Mouse (Mus musculus) frontal cortex, adult 2 months (tissue): ENCODE results near the gene Gm10375. TPM values are rescaled to one million over a fixed set of nuclear protein-coding genes. Genes with fewer than 3 reads are reported as not detected.
"Not testable (repeated sequence)": the region's sequence is repeated elsewhere in the genome, so short reads cannot be mapped to it uniquely, and the experiment has no call there.

Experiments
- DNase-seq, 2 experiments: peaks; one replicate each; pipeline ENCODE4 v3.0.0; 2022; ENCODE audit warnings: low spot score in 1 of 2; ENCODE audit errors: extremely low spot score in 1 of 2
- polyA plus RNA-seq: library from polyadenylated mRNA; depleted of rRNA; stranded (reverse); fragments of >200 nt; gene quantifications from 2 replicates; pipeline ENCODE4 v1.2.3, GENCODE M21; 2012; rRNA removed

The Gm10375 gene
- not detected in 2 replicates for polyA plus RNA-seq

DNA sequence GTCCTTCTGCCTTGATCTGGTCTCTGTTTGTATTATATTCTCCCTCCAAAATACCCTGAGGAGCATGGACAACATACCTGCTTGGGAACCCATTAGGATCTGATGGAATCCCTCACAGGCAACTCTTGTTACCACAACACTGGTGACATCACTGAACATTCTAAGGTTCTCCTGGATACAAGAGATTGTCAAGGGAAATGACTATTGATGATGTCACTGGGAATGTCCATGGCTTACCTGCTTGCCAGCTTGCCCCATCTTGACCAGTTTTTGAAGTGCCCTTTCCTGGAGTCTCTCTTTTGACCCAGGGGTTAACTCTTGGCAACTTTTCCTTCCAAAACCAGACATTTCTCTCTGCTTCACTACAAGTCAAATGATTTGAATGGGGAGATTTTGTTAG lies at the start of gene Gm10375:
Gm10375 (minus strand) TSS at position 101 of the 400 bp plus-strand sequence.
- DNase-seq: not testable (repeated sequence)

DNA sequence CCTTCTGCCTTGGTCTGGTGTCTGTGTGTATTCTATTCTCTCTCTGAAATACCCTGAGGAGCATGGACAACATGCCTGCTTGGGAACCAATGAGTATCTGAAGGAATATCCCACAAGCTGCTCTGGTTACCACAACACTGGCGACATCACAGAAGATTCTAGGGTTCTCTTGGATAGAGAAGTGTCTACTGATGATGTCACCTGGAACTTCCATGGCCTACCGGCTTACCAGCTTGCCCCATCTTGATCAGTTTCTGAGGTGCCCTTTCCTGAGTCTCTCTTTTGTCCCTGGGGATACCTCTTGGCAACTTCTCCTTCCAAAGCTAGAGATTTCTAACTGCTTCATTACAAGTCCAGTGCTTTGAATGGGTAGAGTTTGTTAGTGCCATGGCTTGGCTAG lies 28.8 kb downstream of the Gm10375 start, which contains the start of gene Gm17654:
Gm17654 (minus strand) TSS at position 101 of the 400 bp plus-strand sequence.
- not testable (repeated sequence) for DNase-seq

DNA sequence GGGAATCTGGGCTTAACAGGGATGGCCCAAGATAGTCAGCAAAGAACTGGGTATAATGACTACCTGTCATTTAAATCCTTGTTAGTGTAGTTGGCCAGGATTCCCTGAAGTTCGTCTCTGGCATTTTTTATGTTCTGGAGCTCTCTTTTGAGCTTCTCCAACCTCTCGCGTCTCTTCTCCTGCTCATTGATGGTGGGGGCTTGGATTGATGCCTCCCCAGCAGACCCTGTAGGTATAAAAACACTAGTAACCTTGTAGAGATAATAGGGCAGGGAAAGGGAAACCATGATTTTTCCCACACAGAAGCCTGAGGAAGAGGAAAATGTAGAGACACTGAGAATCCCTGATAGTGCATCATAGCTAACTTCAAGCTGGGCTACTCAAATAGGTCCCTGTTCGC lies 29.8 kb downstream of the Gm10375 start:
- DNase-seq: not testable (repeated sequence)

Other genes with a start within 250 kb of the Gm10375 start
- not detected in 2 replicates for gene Gm8138, start 191.7 kb downstream of the Gm10375 start, polyA plus RNA-seq
- gene Gm5799, start 64.4 kb downstream of the Gm10375 start, polyA plus RNA-seq: 0.11 and 0.12 TPM in 2 replicates
- not detected in 2 replicates for gene Gm17654, start 28.9 kb downstream of the Gm10375 start, polyA plus RNA-seq
- not detected in 2 replicates for gene Gm8165, start 69.2 kb upstream of the Gm10375 start, polyA plus RNA-seq
- gene Gm7324, start 89.8 kb upstream of the Gm10375 start, polyA plus RNA-seq: 0.40 and 0.44 TPM in 2 replicates
- not detected in 2 replicates for gene Gm16506, start 119.5 kb upstream of the Gm10375 start, polyA plus RNA-seq
- gene Gm6526, start 139.9 kb upstream of the Gm10375 start, polyA plus RNA-seq: not detected in 2 replicates
- gene Gm8180, start 176.7 kb upstream of the Gm10375 start, polyA plus RNA-seq: not detected in 2 replicates